Mouse (Mus musculus): ENCODE results near the gene Ift57. TPM values are rescaled to one million over a fixed set of nuclear protein-coding genes. Genes with fewer than 3 reads are reported as not detected.
A peak's percentile ranks its signal among the peaks of the same experiment; 100 is the strongest.

The Ift57 gene
- total and polyA plus RNA-seq, 2 experiments from 2014 or later = 11.8 to 19.2 TPM

DNA sequence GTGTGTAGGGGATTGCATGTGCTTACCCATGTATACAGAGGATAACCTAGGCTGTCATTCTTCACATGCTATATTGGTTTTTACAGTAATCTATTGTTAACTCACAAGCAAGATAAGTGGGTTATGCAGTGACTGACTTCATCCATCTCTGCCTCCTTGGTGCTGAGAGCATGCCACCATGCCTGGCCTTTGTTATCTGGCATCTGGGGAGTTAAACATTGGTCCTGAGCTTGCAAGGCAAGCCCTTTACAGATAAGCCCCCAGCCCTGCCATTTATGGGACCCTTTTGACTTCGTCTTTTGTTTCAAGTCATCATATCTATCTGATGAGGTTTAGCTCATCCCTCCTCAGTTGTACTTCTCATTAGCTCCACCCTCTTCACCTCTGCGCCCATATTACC, 25.9 kb downstream of the Ift57 start:
- peak overlapping the region; percentile 9; the same call in 1 of the 2 replicates for H3K4me2 ChIP-seq (ENCODE audit: low read depth, low read length)
- H3K27ac ChIP-seq (ENCODE audit: low read depth) = no peak overlapping the region
- H3K9ac ChIP-seq (replicated peaks; ENCODE audit: low read depth, low read length) = no peak overlapping the region
- WGBS = 36% methylated on average over 2 of the region's 2 CpGs
- no peak for TF ChIP-seq CTCF (IDR thresholded peaks at IDR 0.05; ENCODE audit: low read depth)
- no peak for TF ChIP-seq EP300 (IDR thresholded peaks at IDR 0.05; ENCODE audit: low read depth)
- DNase-seq (ENCODE audit: low spot score) = no peak
- no peak overlapping the region for H3K4me3 ChIP-seq (ENCODE audit: low read depth, low read length)
- H3K27me3 ChIP-seq (ENCODE audit: control insufficient read depth, insufficient read depth, low read length) = no peaks in the 10 kb centered on the region
- H3K36me3 ChIP-seq (replicated peaks; ENCODE audit: control insufficient read depth, insufficient read depth, low read length) = no peaks in the 10 kb centered on the region
- no peak for ATAC-seq (ENCODE audit: insufficient read depth, low read depth)
- no peaks in the 10 kb centered on the region for H3K4me1 ChIP-seq (ENCODE audit: control insufficient read depth, insufficient read depth)
- no peaks in the 10 kb centered on the region for H3K9me3 ChIP-seq (replicated peaks; ENCODE audit: control insufficient read depth, low read length)

DNA sequence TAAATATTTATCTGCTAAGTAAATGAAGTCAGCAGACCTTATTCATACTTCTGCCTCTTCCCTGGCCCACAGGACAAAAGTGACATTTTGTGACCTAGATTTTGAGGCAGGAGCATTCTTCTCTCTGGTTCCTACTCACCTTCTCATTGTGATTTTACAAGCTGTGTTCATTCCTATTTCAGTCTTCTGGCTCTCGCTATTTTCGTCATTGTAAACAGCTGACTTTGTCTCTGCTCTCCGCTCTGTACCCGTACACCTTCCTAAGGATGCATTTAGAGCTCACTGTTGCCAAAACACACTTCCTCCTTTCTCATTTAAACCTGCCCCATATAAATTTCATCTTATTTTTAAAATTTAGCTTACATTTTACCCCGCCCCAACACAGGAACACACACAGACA, 26.4 kb downstream of the Ift57 start:
- H3K4me1 ChIP-seq (ENCODE audit: control insufficient read depth, insufficient read depth) = no peaks in the 10 kb centered on the region
- H3K4me2 ChIP-seq (ENCODE audit: low read depth, low read length) = peak overlapping the region; percentile 9; the same call in 1 of the 2 replicates
- 43% methylated on average over 5 of the region's 5 CpGs for WGBS
- H3K4me3 ChIP-seq (ENCODE audit: low read depth, low read length) = no peak overlapping the region
- no peak; the same call in 1 of the 2 replicates for ATAC-seq (ENCODE audit: insufficient read depth, low read depth)
- H3K36me3 ChIP-seq (replicated peaks; ENCODE audit: control insufficient read depth, insufficient read depth, low read length) = no peaks in the 10 kb centered on the region
- no peaks in the 10 kb centered on the region for H3K27me3 ChIP-seq (ENCODE audit: control insufficient read depth, insufficient read depth, low read length)
- DNase-seq (ENCODE audit: low spot score) = peak; percentile 11
- no peak overlapping the region for H3K27ac ChIP-seq (ENCODE audit: low read depth)
- H3K9me3 ChIP-seq (replicated peaks; ENCODE audit: control insufficient read depth, low read length) = no peaks in the 10 kb centered on the region
- H3K9ac ChIP-seq (replicated peaks; ENCODE audit: low read depth, low read length) = no peak overlapping the region
- no peak for TF ChIP-seq EP300 (IDR thresholded peaks at IDR 0.05; ENCODE audit: low read depth)
- no peak for TF ChIP-seq CTCF (IDR thresholded peaks at IDR 0.05; ENCODE audit: low read depth)

DNA sequence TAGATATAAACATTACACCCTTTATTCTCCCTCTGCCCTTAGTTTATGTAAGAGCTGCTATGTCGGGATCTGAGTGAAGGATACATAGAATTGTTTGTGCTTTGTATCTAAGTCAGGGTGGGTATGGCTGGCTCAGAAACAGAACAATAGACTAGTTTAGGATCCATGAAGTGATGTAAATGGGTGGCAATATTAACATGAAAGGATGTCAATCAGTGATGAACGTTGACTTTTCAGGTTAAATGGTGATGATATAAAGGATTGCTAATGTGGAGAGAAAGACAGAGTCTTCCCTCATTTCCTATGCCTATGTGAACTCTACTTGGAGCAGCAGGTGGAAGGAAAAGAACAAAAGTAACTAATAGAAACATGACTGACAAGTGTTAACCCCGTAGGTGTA, 27.2 kb downstream of the Ift57 start:
- Histone ChIP-seq H3K27me3 (ENCODE audit: control insufficient read depth, insufficient read depth, low read length) (no peaks in the 10 kb centered on the region), H3K4me1 (ENCODE audit: control insufficient read depth, insufficient read depth) (no peaks in the 10 kb centered on the region), H3K9me3 (replicated peaks; ENCODE audit: control insufficient read depth, low read length) (no peaks in the 10 kb centered on the region), H3K4me3 (ENCODE audit: low read depth, low read length) (no peak overlapping the region), H3K4me2 (ENCODE audit: low read depth, low read length) (no peak overlapping the region), H3K36me3 (replicated peaks; ENCODE audit: control insufficient read depth, insufficient read depth, low read length) (no peaks in the 10 kb centered on the region), H3K27ac (ENCODE audit: low read depth) (no peak overlapping the region), H3K9ac (replicated peaks; ENCODE audit: low read depth, low read length) (no peak overlapping the region)
- DNase-seq (ENCODE audit: low spot score) = no peak
- 75% methylated on average over 3 of the region's 3 CpGs for WGBS
- TF ChIP-seq CTCF (IDR thresholded peaks at IDR 0.05; ENCODE audit: low read depth) (no peak), EP300 (IDR thresholded peaks at IDR 0.05; ENCODE audit: low read depth) (no peak)
- no peak for ATAC-seq (ENCODE audit: insufficient read depth, low read depth)

DNA sequence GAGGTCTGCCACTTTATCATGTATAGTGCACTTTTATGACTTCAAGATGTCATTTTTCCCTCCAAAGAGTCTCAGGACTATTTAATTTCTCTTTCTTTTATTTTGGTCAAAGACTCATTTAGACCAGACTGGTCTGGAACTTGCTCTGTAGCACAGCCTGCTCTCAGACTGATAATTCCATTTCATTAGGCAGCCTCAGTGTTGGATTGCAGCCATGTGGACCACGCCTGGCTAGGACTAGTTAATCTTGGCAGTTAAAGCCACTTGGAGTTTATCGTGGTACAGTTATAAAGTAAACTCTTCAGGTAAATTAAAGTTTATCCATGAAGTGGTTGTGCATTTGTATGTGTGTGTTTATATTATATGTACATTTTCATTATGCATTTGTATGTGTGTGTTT, 27.7 kb downstream of the Ift57 start:
- WGBS = 49% methylated on average over 2 of the region's 2 CpGs

DNA sequence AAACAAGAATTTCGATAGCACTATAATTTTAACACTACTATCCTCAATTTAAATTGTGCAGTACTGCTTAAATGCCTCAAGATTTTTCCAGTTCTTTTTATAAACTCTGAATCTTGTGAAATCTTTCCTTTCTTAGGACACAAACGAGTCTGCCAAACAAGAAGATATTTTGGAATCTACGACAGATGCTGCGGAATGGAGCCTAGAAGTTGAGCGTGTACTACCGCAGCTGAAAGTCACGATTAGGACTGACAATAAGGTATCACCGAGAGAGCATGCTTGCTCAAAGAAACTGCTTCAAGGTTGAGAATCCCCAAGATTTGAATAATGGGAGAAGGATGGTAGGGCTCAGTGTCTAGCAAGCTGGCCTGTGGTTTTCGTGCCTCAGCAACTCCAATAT, 37.5 kb downstream of the Ift57 start:
- Histone ChIP-seq H3K4me2 (ENCODE audit: low read depth, low read length) (no peak overlapping the region), H3K27ac (ENCODE audit: low read depth) (no peak overlapping the region), H3K36me3 (replicated peaks; ENCODE audit: control insufficient read depth, insufficient read depth, low read length) (no peaks in the 10 kb centered on the region), H3K9me3 (replicated peaks; ENCODE audit: control insufficient read depth, low read length) (no peaks in the 10 kb centered on the region), H3K4me3 (ENCODE audit: low read depth, low read length) (no peak overlapping the region), H3K27me3 (ENCODE audit: control insufficient read depth, insufficient read depth, low read length) (no peaks in the 10 kb centered on the region), H3K9ac (replicated peaks; ENCODE audit: low read depth, low read length) (no peak overlapping the region), H3K4me1 (ENCODE audit: control insufficient read depth, insufficient read depth) (no peaks in the 10 kb centered on the region)
- no peak for ATAC-seq (ENCODE audit: insufficient read depth, low read depth)
- 86% methylated on average over 9 of the region's 9 CpGs for WGBS
- TF ChIP-seq CTCF (IDR thresholded peaks at IDR 0.05; ENCODE audit: low read depth) (no peak), EP300 (IDR thresholded peaks at IDR 0.05; ENCODE audit: low read depth) (no peak)
- DNase-seq (ENCODE audit: low spot score) = no peak

More for the DNA sequence above, 27.7 kb downstream of the Ift57 start:
- Histone ChIP-seq H3K4me3 (ENCODE audit: low read depth, low read length) (no peak overlapping the region), H3K4me1 (ENCODE audit: control insufficient read depth, insufficient read depth) (no peaks in the 10 kb centered on the region), H3K9ac (replicated peaks; ENCODE audit: low read depth, low read length) (no peak overlapping the region), H3K4me2 (ENCODE audit: low read depth, low read length) (no peak overlapping the region), H3K27ac (ENCODE audit: low read depth) (no peak overlapping the region), H3K36me3 (replicated peaks; ENCODE audit: control insufficient read depth, insufficient read depth, low read length) (no peaks in the 10 kb centered on the region), H3K27me3 (ENCODE audit: control insufficient read depth, insufficient read depth, low read length) (no peaks in the 10 kb centered on the region), H3K9me3 (replicated peaks; ENCODE audit: control insufficient read depth, low read length) (no peaks in the 10 kb centered on the region)
- no peak for ATAC-seq (ENCODE audit: insufficient read depth, low read depth)
- TF ChIP-seq CTCF (IDR thresholded peaks at IDR 0.05; ENCODE audit: low read depth) = no peak
- no peak for TF ChIP-seq EP300 (IDR thresholded peaks at IDR 0.05; ENCODE audit: low read depth)
- DNase-seq (ENCODE audit: low spot score) = no peak

- Histone ChIP-seq H3K4me1 (ENCODE audit: control insufficient read depth, insufficient read depth) (0 out of 2 replicates have a peak, but pooled peaks cover 3% of the 10 kb centered on the region), H3K4me2 (ENCODE audit: low read depth, low read length) (no peak overlapping the region), H3K4me3 (ENCODE audit: low read depth, low read length) (no peak overlapping the region), H3K9me3 (replicated peaks; ENCODE audit: control insufficient read depth, low read length) (no peaks in the 10 kb centered on the region), H3K27me3 (ENCODE audit: control insufficient read depth, insufficient read depth, low read length) (no peaks in the 10 kb centered on the region), H3K36me3 (replicated peaks; ENCODE audit: control insufficient read depth, insufficient read depth, low read length) (no peaks in the 10 kb centered on the region), H3K27ac (ENCODE audit: low read depth) (no peak overlapping the region), H3K9ac (replicated peaks; ENCODE audit: low read depth, low read length) (no peak overlapping the region)
- no peak for DNase-seq (ENCODE audit: low spot score)
- ATAC-seq (ENCODE audit: insufficient read depth, low read depth) = no peak
- TF ChIP-seq EP300 (IDR thresholded peaks at IDR 0.05; ENCODE audit: low read depth) (no peak), CTCF (IDR thresholded peaks at IDR 0.05; ENCODE audit: low read depth) (no peak)
- 92% methylated on average over 2 of the region's 2 CpGs for WGBS
Observed at GRCm38 (mm10) chr16:49747360-49747759, 48.3 kb downstream of the Ift57 start.

Data from heart, postnatal 0 days (tissue).